Mouse (Mus musculus) forebrain, embryonic 11.5 days (tissue): Measurements from ENCODE around the gene Nkx6-1. TPM values are rescaled to one million over a fixed set of nuclear protein-coding genes. Genes with fewer than 3 reads are reported as not detected.

Experiments used
- ATAC-seq: fragments of 200-750 bp; cut with Nextera tagmentation; replicated peaks from 2 replicates; pipeline ENCODE4 v1.8.0; 2017; ENCODE audit warnings: moderate TSS enrichment; ENCODE audit not compliant: low FRiP score
- DNase-seq: peaks from one replicate; pipeline ENCODE4 v3.0.0-alpha.2; 2017; ENCODE audit warnings: low spot score
- H3K27ac ChIP-seq: fragments of 300-500 bp; sonication (generic); 2 replicates; pipeline ENCODE4 v1.5.1; 2014; ENCODE audit warnings: low read depth, low read length
- H3K27me3 ChIP-seq: fragments of 300-500 bp; sonication (generic); 2 replicates; pipeline ENCODE4 v1.6.1; 2014; ENCODE audit warnings: mild to moderate bottlenecking, low read length, mixed read lengths; ENCODE audit not compliant: control insufficient read depth, insufficient read depth
- H3K36me3 ChIP-seq: fragments of 300-500 bp; sonication (generic); 2 replicates; pipeline ENCODE4 v1.6.1; 2014; ENCODE audit warnings: mild to moderate bottlenecking, low read length, moderate library complexity, mixed read lengths; ENCODE audit not compliant: control insufficient read depth, insufficient read depth
- H3K4me1 ChIP-seq: fragments of 300-500 bp; sonication (generic); replicated peaks from 2 replicates; pipeline ENCODE4 v1.6.1; 2014; ENCODE audit warnings: low read length, mixed read lengths; ENCODE audit not compliant: control insufficient read depth, insufficient read depth
- H3K4me2 ChIP-seq: fragments of 300-500 bp; sonication (generic); 2 replicates; pipeline ENCODE4 v1.6.1; 2014; ENCODE audit warnings: low read depth, mild to moderate bottlenecking, low read length, moderate library complexity, mixed read lengths; ENCODE audit not compliant: severe bottlenecking
- H3K4me3 ChIP-seq: fragments of 300-500 bp; sonication (generic); 2 replicates; pipeline ENCODE4 v1.5.1; 2014; ENCODE audit warnings: low read depth, low read length
- H3K9ac ChIP-seq: fragments of 300-500 bp; sonication (generic); 2 replicates; pipeline ENCODE4 v1.6.1; 2014; ENCODE audit warnings: low read length
- H3K9me3 ChIP-seq: fragments of 300-500 bp; sonication (generic); 2 replicates; pipeline ENCODE4 v1.6.1; 2016; ENCODE audit warnings: low read length, mixed read lengths; ENCODE audit not compliant: control insufficient read depth
- WGBS: fragments of 180-500 bp; shearing (Covaris S2); extraction: QIAGEN DNeasy Blood & Tissue Kit; methylation state at CpG from one replicate; pipeline ENCODE4 v1.1.7; 2014; 5-methylcytosine and 5-hydroxymethylcytosine counted together
- polyA plus RNA-seq: library from polyadenylated mRNA; unstranded; fragments of >200 nt; fragmentation: Nextera tagmentation; extraction: Ambion mirVana; gene quantifications from 2 replicates; pipeline ENCODE4 v1.2.1, GENCODE M21; 2014

Nkx6-1 gene
- polyA plus RNA-seq, 1 experiment from 2014 or later, result 1.2 TPM

DNA sequence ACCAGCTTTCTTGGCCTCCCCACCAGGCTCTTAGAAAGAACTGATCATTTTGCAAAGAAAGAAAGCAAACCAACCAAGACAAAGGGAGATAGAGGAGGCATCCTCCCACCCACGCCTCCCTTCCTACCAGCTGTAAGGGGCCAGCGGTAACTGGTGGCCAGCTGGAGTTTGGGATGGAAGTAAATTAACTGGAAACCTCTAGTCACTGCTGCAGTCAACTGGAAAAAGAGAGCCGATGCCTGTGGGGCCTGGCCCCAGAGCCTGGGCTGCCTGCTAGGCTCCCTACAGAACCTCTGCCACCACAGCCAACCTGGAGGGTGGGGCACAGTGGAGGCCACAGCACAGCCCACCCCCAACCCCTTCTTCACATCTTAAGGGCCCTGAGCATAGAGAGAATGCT, 8.7 kb downstream of the Nkx6-1 start:
- peaks cover 5% of the 10 kb centered on the region; the same call in 1 of the 2 replicates for H3K4me1 ChIP-seq
- ATAC-seq (no peak), DNase-seq (no peak)
- no peak overlapping the region for H3K4me3 ChIP-seq
- H3K4me2 ChIP-seq, result no peak overlapping the region
- no peak overlapping the region for H3K27ac ChIP-seq
- 1% methylated on average over 3 of the region's 3 CpGs for WGBS
- no peaks in the 10 kb centered on the region for H3K9me3 ChIP-seq
- H3K9ac ChIP-seq, result no peak overlapping the region
- H3K27me3 ChIP-seq, result peaks cover 75% of the 10 kb centered on the region
- no peaks in the 10 kb centered on the region for H3K36me3 ChIP-seq

DNA sequence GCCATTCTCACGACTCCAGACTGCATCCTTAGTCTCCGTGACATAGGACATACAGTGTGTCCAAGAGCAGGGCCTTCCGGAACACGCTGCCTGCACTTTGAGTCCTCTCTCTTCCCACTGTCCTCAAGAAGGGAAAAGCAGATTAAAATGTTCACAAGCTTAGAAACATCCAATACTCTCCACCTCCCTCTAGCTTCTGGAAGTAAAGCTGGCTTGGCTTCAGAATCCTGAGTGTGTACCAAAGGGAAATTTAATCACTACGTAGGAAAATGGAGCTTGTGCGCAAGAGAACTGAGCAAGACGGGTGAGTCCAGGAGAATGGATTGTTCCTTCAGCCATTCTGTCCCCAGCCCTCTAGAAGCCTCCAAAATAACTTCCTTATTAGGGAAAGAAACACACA, 9.4 kb downstream of the Nkx6-1 start:
- Histone ChIP-seq H3K36me3 (no peaks in the 10 kb centered on the region), H3K9me3 (no peaks in the 10 kb centered on the region), H3K4me2 (no peak overlapping the region), H3K27me3 (peaks cover 76% of the 10 kb centered on the region), H3K4me1 (peaks cover 5% of the 10 kb centered on the region; the same call in 1 of the 2 replicates), H3K9ac (no peak overlapping the region), H3K4me3 (no peak overlapping the region), H3K27ac (no peak overlapping the region)
- 15% methylated on average over 7 of the region's 7 CpGs for WGBS
- ATAC-seq, result no peak
- DNase-seq, result no peak

DNA sequence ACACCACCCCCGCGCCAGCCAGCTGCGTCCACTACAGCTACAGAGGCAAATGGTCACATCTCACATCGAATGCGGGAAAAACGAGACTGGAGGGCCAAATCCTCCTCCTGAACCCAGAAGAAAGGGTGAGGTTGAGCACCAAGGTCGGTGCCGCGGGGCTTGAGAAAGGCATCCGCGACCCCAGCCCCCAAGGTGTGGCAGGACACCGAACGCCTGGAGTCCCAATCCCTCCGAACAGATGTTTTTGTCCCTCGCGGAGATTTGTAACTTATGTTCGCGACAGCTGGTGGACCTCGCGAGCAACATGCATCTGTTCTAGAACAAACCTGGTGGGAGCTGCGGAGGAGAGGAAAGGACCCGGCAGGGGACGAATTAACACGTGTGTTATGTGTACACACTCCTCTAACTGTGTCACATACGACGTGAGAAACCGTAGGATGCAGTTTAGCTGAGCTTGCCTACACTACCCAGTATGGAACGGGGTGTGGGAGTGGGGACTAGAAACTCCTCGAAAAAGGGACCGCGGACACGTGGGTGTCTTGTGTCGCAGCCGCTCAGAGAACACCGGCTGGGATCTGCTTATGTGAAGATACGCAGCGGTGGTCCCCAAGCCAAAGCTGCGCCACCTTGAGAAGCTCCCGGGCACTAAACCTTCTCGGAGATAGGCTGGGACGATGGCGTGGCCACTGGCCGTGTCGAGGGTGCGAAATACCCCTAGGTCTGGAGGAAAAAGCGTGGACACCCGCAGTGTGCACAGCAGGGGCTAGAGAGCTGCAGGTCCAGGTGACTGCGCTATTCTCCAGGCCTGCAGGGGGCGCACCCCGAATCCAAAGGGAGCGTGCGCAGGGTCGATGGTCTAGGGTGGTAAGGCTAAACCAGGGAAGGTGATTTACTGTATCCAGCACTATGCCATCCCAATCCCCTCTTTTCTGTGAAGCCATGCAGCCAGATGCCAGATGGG, 16.8 kb downstream of the Nkx6-1 start:
- Histone ChIP-seq H3K4me1 (no peaks in the 10 kb centered on the region; the same call in 1 of the 2 replicates), H3K4me3 (no peak overlapping the region), H3K27me3 (peaks cover 72% of the 10 kb centered on the region), H3K4me2 (no peak overlapping the region), H3K27ac (no peak overlapping the region), H3K9ac (no peak overlapping the region), H3K36me3 (no peaks in the 10 kb centered on the region), H3K9me3 (no peaks in the 10 kb centered on the region)
- 5% methylated on average over 53 of the region's 53 CpGs for WGBS
- DNase-seq (peak; percentile 60), ATAC-seq (peak; percentile 46)

DNA sequence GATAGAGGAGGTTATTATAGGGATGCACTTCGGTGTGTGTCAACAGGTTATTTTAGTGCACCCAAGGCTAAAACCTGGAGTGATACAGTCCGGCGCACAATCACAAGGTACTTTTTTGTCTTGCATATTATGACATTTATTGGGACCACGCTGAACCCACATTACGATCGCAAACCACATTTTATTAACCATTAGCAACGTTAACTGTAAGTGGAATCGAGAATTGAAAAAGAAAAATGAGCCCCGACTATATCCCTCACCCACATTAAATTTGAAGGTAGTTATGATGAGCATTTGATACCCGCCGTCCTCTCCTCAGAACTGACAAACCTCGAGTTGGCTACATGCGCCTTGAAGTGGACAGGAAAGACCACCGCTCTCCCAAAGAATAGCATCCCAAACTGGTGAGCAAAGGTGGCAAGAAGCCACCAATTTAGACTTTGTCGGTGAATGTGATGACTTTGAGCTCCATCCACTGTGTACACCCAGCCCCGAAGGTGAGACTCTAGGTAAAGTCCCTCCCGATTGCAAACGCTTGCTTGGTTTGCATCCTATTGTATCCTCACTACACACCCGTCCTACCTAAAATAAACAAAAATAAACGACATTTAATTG, 17.7 kb downstream of the Nkx6-1 start:
- Histone ChIP-seq H3K4me2 (no peak overlapping the region), H3K27ac (no peak overlapping the region), H3K27me3 (peaks cover 68% of the 10 kb centered on the region), H3K9me3 (no peaks in the 10 kb centered on the region), H3K36me3 (no peaks in the 10 kb centered on the region), H3K9ac (no peak overlapping the region), H3K4me3 (no peak overlapping the region), H3K4me1 (no peaks in the 10 kb centered on the region; the same call in 1 of the 2 replicates)
- ATAC-seq, result no peak
- DNase-seq, result no peak
- WGBS, result 27% methylated on average over 20 of the region's 20 CpGs

DNA sequence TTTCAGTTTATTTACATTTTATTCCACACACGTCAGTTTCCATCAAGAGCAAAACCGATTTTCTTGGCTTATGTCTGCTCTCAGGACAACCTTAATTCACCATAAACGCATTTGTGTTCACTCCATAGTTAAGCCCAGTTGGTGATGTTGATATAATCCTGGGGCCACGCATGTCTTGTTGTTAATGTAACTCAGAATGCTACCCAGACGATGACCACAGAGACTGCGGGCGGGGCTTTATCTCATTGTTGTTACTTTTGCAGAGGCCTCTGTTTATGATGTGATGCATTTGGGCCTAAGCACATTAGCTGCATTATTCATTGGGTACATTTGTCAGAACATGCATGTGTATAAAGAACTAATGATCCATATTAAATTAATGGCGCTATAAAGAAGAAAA, 19.7 kb downstream of the Nkx6-1 start:
- Histone ChIP-seq H3K9ac (no peak overlapping the region), H3K4me1 (no peaks in the 10 kb centered on the region; the same call in 1 of the 2 replicates), H3K27ac (no peak overlapping the region), H3K4me2 (no peak overlapping the region), H3K27me3 (peaks cover 55% of the 10 kb centered on the region), H3K36me3 (no peaks in the 10 kb centered on the region), H3K9me3 (no peaks in the 10 kb centered on the region), H3K4me3 (no peak overlapping the region)
- ATAC-seq (no peak), DNase-seq (no peak)
- WGBS, result 78% methylated on average over 8 of the region's 8 CpGs

DNA sequence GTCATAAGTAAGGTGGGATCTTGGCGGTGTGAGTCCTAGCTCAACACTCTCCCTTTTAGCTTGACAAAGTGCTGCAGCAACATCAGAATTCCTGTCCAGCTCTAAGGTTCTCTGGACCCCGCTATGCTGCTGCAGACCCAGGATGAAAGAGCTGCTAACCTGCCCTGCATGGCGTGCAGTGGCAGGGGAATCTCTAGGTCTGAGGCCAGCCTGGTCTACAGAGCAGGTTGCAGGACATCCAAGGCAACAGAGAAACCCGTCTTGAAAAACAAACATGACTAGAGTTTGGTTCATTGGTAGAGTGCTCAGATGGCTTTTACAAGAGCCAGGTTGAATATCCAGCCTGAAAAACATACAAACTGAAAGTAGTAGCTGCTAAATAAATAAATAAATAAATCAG, 26.7 kb downstream of the Nkx6-1 start:
- Histone ChIP-seq H3K27me3 (no peaks in the 10 kb centered on the region; the same call in 1 of the 2 replicates), H3K9ac (no peak overlapping the region), H3K27ac (no peak overlapping the region), H3K4me2 (no peak overlapping the region), H3K9me3 (no peaks in the 10 kb centered on the region), H3K4me1 (no peaks in the 10 kb centered on the region), H3K36me3 (no peaks in the 10 kb centered on the region), H3K4me3 (no peak overlapping the region)
- DNase-seq, result no peak
- ATAC-seq, result no peak
- WGBS, result 90% methylated on average over 4 of the region's 4 CpGs

Other genes with a start within 250 kb of the Nkx6-1 start
- 0.67 and 0.93 TPM in 2 replicates for gene Cds1, start 100.1 kb upstream of the Nkx6-1 start, polyA plus RNA-seq